Mouse (Mus musculus): ENCODE measurements at regions not wholly inside any gene's neighbourhood (a gene's known extent, or its start where the extent isn't known, plus 50 kb on each side); places are given as distances from the start of the nearest gene placed in this dataset.

GRCm38 (mm10) chr16:29946966-29947365, 117.2 kb upstream of the Hes1 start:
- DNase-seq (ENCODE audit: extremely low read depth, low read depth, low spot score), result no peak

- DNase-seq (ENCODE audit: extremely low read depth, low read depth, low spot score), result no peak
Measured at GRCm38 (mm10) chr16:29947670-29948069, 116.5 kb upstream of the Hes1 start.

GRCm38 (mm10) chr16:29950136-29950535, 114.0 kb upstream of the Hes1 start:
- no peak for DNase-seq (ENCODE audit: extremely low read depth, low read depth, low spot score)

- no peak for DNase-seq (ENCODE audit: extremely low read depth, low read depth, low spot score)
Measured at GRCm38 (mm10) chr16:29950791-29951190, 113.4 kb upstream of the Hes1 start.

GRCm38 (mm10) chr16:29954700-29955099, 109.5 kb upstream of the Hes1 start:
- DNase-seq (ENCODE audit: extremely low read depth, low read depth, low spot score), result no peak

- no peak for DNase-seq (ENCODE audit: extremely low read depth, low read depth, low spot score)
Measured at GRCm38 (mm10) chr16:29956904-29957303, 107.3 kb upstream of the Hes1 start.

- no peak for DNase-seq (ENCODE audit: extremely low read depth, low read depth, low spot score)
Measured at GRCm38 (mm10) chr16:29959939-29960637, 104.1 kb upstream of the Hes1 start.

- no peak for DNase-seq (ENCODE audit: extremely low read depth, low read depth, low spot score)
Measured at GRCm38 (mm10) chr16:29963284-29963683, 100.9 kb upstream of the Hes1 start.

- DNase-seq (ENCODE audit: extremely low read depth, low read depth, low spot score), result no peak
Measured at GRCm38 (mm10) chr16:29964563-29964962, 99.6 kb upstream of the Hes1 start.

- DNase-seq (ENCODE audit: extremely low read depth, low read depth, low spot score), result no peak
Measured at GRCm38 (mm10) chr16:29968743-29969142, 95.4 kb upstream of the Hes1 start.

- peak; percentile 84 for DNase-seq (ENCODE audit: extremely low read depth, low read depth, low spot score)
Measured at GRCm38 (mm10) chr16:29972741-29973141, 91.4 kb upstream of the Hes1 start.

- DNase-seq (ENCODE audit: extremely low read depth, low read depth, low spot score), result peak; percentile 81
Measured at GRCm38 (mm10) chr16:29973250-29973649, 90.9 kb upstream of the Hes1 start.

- DNase-seq (ENCODE audit: extremely low read depth, low read depth, low spot score), result no peak
Measured at GRCm38 (mm10) chr16:29975800-29976199, 88.4 kb upstream of the Hes1 start.

- DNase-seq (ENCODE audit: extremely low read depth, low read depth, low spot score), result no peak
Measured at GRCm38 (mm10) chr16:29977011-29977410, 87.2 kb upstream of the Hes1 start.

GRCm38 (mm10) chr16:29977711-29978110, 86.5 kb upstream of the Hes1 start:
- no peak for DNase-seq (ENCODE audit: extremely low read depth, low read depth, low spot score)

GRCm38 (mm10) chr16:29979066-29979465, 85.1 kb upstream of the Hes1 start:
- no peak for DNase-seq (ENCODE audit: extremely low read depth, low read depth, low spot score)

- no peak for DNase-seq (ENCODE audit: extremely low read depth, low read depth, low spot score)
Measured at GRCm38 (mm10) chr16:29981543-29981942, 82.6 kb upstream of the Hes1 start.

GRCm38 (mm10) chr16:29982224-29982785, 81.9 kb upstream of the Hes1 start:
- DNase-seq (ENCODE audit: extremely low read depth, low read depth, low spot score), result no peak

- no peak for DNase-seq (ENCODE audit: extremely low read depth, low read depth, low spot score)
Measured at GRCm38 (mm10) chr16:29983161-29983560, 81.0 kb upstream of the Hes1 start.

GRCm38 (mm10) chr16:29985126-29985931, 78.9 kb upstream of the Hes1 start:
- DNase-seq (ENCODE audit: extremely low read depth, low read depth, low spot score), result no peak

GRCm38 (mm10) chr16:29987595-29987994, 76.6 kb upstream of the Hes1 start:
- DNase-seq (ENCODE audit: extremely low read depth, low read depth, low spot score), result no peak

GRCm38 (mm10) chr16:29987999-29988398, 76.2 kb upstream of the Hes1 start:
- no peak for DNase-seq (ENCODE audit: extremely low read depth, low read depth, low spot score)
